Mouse (Mus musculus) adrenal gland, adult 2 months (tissue): ENCODE results near the gene Lrguk. TPM values are rescaled to one million over a fixed set of nuclear protein-coding genes. Genes with fewer than 3 reads are reported as not detected.

ENCODE experiments used
- DNase-seq: peaks from one replicate; pipeline ENCODE4 v3.0.0; 2021
- polyA plus RNA-seq: library from polyadenylated mRNA; depleted of rRNA; stranded (reverse); fragments of >200 nt; gene quantifications from 2 replicates; pipeline ENCODE4 v1.2.3, GENCODE M21; 2012
- total RNA-seq, 2 experiments: library from RNA; stranded (reverse); gene quantifications; 2 replicates each; pipeline ENCODE4 v1.2.3; 2021

Gene Lrguk
- total and polyA plus RNA-seq, 3 experiments, result 0.07 to 0.41 (median 0.32) TPM

- DNase-seq, result no peak
These were observed 37.5 kb downstream of the Lrguk start for GRCm38 (mm10) chr6:34066790-34067189.

- no peak for DNase-seq
These were observed 38.0 kb downstream of the Lrguk start for GRCm38 (mm10) chr6:34067271-34067670.

GRCm38 (mm10) chr6:34071936-34072335, 42.7 kb downstream of the Lrguk start:
- no peak for DNase-seq

GRCm38 (mm10) chr6:34073931-34074442, 44.7 kb downstream of the Lrguk start:
- no peak for DNase-seq

GRCm38 (mm10) chr6:34075520-34075919, 46.3 kb downstream of the Lrguk start:
- DNase-seq, result no peak

GRCm38 (mm10) chr6:34083471-34083870, 54.2 kb downstream of the Lrguk start:
- peak; percentile 52 for DNase-seq

GRCm38 (mm10) chr6:34087701-34088100, 58.5 kb downstream of the Lrguk start:
- DNase-seq, result no peak

- DNase-seq, result no peak
These were observed 59.7 kb downstream of the Lrguk start for GRCm38 (mm10) chr6:34088986-34089385.

GRCm38 (mm10) chr6:34091537-34091936, 62.3 kb downstream of the Lrguk start:
- no peak for DNase-seq

GRCm38 (mm10) chr6:34096274-34096673, 67.0 kb downstream of the Lrguk start:
- no peak for DNase-seq

- DNase-seq, result no peak
These were observed 67.7 kb downstream of the Lrguk start for GRCm38 (mm10) chr6:34096905-34097304.

GRCm38 (mm10) chr6:34099725-34100124, 70.5 kb downstream of the Lrguk start:
- no peak for DNase-seq

GRCm38 (mm10) chr6:34101531-34102396, 72.5 kb downstream of the Lrguk start:
- no peak for DNase-seq

GRCm38 (mm10) chr6:34103251-34103920, 74.1 kb downstream of the Lrguk start:
- DNase-seq, result no peak

GRCm38 (mm10) chr6:34110571-34110970, 81.3 kb downstream of the Lrguk start:
- no peak for DNase-seq

GRCm38 (mm10) chr6:34111406-34111805, 82.2 kb downstream of the Lrguk start:
- DNase-seq, result no peak

- DNase-seq, result no peak
These were observed 87.7 kb downstream of the Lrguk start for GRCm38 (mm10) chr6:34116838-34117478.

- no peak for DNase-seq
These were observed 95.2 kb downstream of the Lrguk start for GRCm38 (mm10) chr6:34124401-34124800.

GRCm38 (mm10) chr6:34129261-34129660, 100.0 kb downstream of the Lrguk start:
- DNase-seq, result no peak

- DNase-seq, result no peak
These were observed 103.1 kb downstream of the Lrguk start for GRCm38 (mm10) chr6:34132391-34132790.

- DNase-seq, result no peak
These were observed 109.1 kb downstream of the Lrguk start for GRCm38 (mm10) chr6:34138366-34138765.

- no peak for DNase-seq
These were observed 113.7 kb downstream of the Lrguk start for GRCm38 (mm10) chr6:34142931-34143330.

- no peak for DNase-seq
These were observed 116.8 kb downstream of the Lrguk start for GRCm38 (mm10) chr6:34146042-34146441.
